Mouse (Mus musculus): ENCODE data around the gene Pglyrp4.

- no peak for TF ChIP-seq CTCF (IDR thresholded peaks at IDR 0.05; ENCODE audit: borderline replicate concordance, extremely low read depth, insufficient read depth, insufficient read length)
- TF ChIP-seq POLR2A (IDR thresholded peaks at IDR 0.05; ENCODE audit: borderline replicate concordance, extremely low read depth, insufficient read depth, insufficient read length, poor library complexity, severe bottlenecking) = no peak
Measured at GRCm38 (mm10) chr3:90702244-90702643, 24.5 kb upstream of the Pglyrp4 start.

Measured in brain, embryonic 14.5 days (tissue).